Mouse (Mus musculus) cerebellum, postnatal 25 days (tissue): Measurements from ENCODE around the gene Gm20795.
"Not testable (repeated sequence)": the region's sequence is repeated elsewhere in the genome, so short reads cannot be mapped to it uniquely, and the experiment has no call there.

Experiments
- DNase-seq, 2 experiments: peaks; one replicate each; pipeline ENCODE4 v3.0.0; 2021; ENCODE audit warnings: mixed read lengths in 2 of 2

Gm20795 gene

DNA sequence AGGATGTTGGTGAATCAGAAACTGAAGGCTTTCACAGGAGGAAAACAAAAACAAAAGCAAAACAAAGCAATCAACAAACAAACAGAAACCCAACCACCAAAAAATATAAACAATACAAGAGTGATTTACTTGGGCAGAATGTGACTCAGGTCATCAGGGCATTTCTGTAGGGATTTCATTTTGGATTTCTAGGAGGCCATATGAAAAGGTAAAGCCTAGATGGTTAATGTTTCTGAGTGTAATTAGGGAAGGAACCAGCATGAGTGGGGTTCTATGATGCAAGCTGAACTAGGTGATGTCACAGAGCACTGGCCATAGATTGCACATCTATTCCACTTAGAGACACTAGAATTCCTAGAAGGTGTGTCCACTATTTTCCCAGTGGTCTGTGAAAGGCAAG is at the start of gene Gm20795:
Gene Gm20795 (plus strand): TSS at position 301 of the 400 bp plus-strand sequence.
- DNase-seq, result not testable (repeated sequence)

DNA sequence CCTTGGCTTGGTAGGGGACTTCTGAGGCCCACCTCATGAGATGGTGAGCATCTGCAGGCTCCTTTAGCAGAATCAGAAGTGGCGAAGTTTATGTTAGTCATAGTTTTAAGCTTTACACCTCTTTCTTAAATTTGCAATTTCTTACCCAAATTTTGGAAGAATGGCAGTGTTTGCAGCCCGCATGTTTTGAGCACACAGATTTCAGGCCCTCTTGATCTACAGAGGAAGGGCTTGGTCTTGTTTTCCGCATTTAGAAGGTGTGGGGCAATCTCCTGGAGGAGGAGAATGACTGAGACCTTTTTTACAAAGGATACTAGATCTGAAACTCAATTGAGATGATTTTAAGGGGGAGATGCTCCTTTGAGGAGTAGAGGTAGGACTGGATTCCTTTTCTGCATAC is 29.0 kb upstream of the Gm20795 start, which contains the start of gene Gm21797:
Gene Gm21797 (minus strand): TSS at position 101 of the 400 bp plus-strand sequence.
- not testable (repeated sequence) for DNase-seq
